Mouse (Mus musculus) left cerebral cortex, postnatal 25 days (tissue): ENCODE results near the gene Dagla. TPM values are rescaled to one million over a fixed set of nuclear protein-coding genes. Genes with fewer than 3 reads are reported as not detected.

Source experiments
- DNase-seq, 2 experiments: peaks; one replicate each; pipeline ENCODE4 v3.0.0; 2022; ENCODE audit warnings: low spot score in 2 of 2, mixed read lengths in 1 of 2
- intact Hi-C: fragments of 180-260 bp; cut with DNase I; formaldehyde crosslinking; loops from one replicate; pipeline ENCODE4 v1.15.1; 2025
- total RNA-seq, 2 experiments: library from RNA; stranded (reverse); gene quantifications; 2 replicates each; pipeline ENCODE4 v1.2.3; 2021

The Dagla gene
- total RNA-seq, 2 experiments from 2014 or later = 90.4 to 91.2 TPM

DNA sequence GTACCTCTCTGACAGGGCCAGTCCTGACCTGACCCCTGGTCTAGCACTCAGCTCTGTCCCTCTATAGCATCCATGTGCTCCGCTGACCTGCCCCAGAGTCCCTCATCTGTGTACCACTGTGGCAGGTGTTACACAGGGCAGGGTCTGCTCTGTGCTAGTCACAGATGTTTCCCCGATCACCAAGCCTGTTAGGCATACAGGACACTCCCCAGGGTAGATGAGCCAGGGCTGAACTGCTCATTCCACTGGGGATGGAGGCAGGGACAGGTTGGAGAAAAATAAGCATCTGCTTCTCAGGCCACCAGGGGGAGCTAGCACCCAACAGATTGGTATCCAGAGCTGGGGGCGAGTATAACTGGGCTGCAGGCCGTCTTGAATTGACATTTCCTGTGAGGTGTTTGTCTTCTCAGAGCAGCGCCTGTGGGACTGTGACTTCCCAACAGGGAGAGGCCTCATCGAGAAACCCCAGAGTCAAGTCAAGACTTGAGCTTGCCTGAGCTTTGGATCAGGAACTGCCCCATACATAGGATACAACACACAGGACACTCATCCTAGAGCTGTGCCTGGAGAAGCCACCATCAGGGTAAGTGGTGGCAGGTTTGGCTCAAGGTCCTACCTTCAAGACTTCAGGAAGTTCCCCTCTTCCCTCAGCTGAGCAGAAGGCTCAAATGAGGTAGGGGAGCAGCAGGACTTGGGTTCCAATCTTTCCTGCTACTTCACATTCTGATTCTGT, 46.2 kb downstream of the Dagla start:
- intact Hi-C loops = loop anchor here (2.0 to 10.0 kb wide), 3 partner anchors 46 to 226 kb away; partner anchors contain the start of genes Dagla and Ppp1r32
- peak; percentile 83 to 87 for DNase-seq

GRCm38 (mm10) chr19:10248128-10248527, 56.5 kb downstream of the Dagla start:
- no peak for DNase-seq
- intact Hi-C loops = no loop called here

- DNase-seq = no peak
- intact Hi-C loops = no loop called here
These were observed 57.5 kb downstream of the Dagla start for GRCm38 (mm10) chr19:10247165-10247564.

DNA sequence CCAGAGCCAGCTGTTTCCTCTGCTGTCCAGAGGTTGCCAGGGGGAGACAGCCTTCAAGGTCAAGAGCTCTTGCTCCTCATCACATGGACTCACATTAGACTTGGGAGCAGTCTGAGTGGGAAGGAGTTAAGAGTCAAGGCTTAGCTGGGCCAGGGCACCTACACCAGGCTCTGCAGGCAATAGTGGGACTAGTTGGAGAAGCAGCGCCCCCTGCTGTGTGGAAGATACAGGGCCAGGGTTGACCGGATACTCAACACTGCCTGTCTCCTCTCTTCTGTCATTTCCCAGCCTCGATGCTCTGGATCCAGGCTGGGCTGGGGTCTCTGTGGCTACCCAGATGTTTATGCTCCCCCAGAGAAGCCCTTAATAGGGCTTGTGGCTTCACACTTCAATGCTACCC, 60.5 kb downstream of the Dagla start:
- intact Hi-C loops = no loop called here
- peak; percentile 41 to 58 for DNase-seq

DNA sequence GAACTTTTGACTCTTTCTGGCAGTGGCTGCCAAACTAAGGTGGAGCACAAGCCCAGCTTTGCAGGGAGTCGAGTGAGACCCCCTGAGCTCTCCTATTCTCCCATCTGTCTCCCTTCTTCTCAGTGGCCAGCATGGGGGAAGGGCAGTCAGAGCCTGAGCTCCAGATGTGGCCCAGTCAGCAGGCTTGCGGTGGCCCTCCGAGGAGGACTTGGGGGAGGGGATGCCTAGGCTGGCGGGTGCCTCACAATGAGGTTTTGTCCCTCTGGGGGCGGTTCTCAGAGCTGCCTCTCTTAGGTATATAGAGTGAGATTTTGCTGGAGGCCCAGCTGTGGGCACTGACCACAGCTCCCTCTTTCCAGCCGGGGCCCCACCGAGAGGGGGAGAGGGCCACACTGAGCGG, 61.8 kb downstream of the Dagla start:
- DNase-seq = peak in 1 of 2 experiments; percentile 31
- intact Hi-C loops = no loop called here

- DNase-seq = peak; percentile 38 to 61
- intact Hi-C loops = no loop called here
These were observed 63.9 kb downstream of the Dagla start, which contains the start of gene Myrf for GRCm38 (mm10) chr19:10240654-10241305. TSS of gene Myrf (minus strand) at chr19:10240748.

GRCm38 (mm10) chr19:10239975-10240653, 64.6 kb downstream of the Dagla start:
- intact Hi-C loops = no loop called here
- no peak for DNase-seq

DNA sequence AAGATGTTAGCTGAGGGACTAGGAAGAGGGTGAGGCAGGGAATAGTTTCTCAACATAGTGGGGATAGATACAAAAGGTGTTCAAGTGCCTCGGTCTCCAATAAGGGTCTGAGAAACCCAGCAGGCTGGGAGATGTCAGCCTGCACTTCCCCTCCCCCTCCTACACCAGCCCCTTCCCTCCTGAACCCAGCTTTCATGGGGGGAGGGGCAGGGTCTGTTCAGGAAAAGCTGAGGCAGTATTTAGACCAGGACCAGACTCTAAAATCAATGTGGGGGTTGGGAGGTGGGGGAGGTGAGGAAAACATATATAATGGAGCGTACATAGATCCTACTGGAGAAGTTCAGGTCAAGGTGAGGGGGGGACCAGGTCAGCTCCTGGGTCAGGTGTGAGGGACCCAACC, 65.3 kb downstream of the Dagla start:
- intact Hi-C loops = no loop called here
- no peak for DNase-seq

DNA sequence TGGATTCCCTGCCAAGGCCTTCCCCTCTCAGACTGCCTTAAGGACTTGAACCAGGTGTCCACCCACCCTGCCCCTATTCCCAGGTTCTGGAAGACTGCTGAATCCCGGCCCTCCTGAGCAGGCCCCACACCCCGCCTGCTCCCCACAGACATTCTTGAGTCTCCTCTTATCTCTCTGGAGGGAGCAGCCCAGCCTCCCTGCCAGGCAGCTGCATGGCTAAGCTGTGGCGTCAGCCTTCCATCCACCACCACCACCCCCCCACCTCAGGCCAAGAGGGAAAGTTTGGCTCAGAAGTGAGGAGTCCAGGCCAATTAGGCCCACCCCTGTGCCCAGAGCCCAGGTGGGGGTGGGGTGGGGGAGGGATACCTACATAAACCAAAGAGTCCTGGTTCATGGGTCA, 66.2 kb downstream of the Dagla start:
- intact Hi-C loops = no loop called here
- no peak for DNase-seq

- no peak for DNase-seq
- intact Hi-C loops = no loop called here
These were observed 68.7 kb downstream of the Dagla start for GRCm38 (mm10) chr19:10235784-10236565.

DNA sequence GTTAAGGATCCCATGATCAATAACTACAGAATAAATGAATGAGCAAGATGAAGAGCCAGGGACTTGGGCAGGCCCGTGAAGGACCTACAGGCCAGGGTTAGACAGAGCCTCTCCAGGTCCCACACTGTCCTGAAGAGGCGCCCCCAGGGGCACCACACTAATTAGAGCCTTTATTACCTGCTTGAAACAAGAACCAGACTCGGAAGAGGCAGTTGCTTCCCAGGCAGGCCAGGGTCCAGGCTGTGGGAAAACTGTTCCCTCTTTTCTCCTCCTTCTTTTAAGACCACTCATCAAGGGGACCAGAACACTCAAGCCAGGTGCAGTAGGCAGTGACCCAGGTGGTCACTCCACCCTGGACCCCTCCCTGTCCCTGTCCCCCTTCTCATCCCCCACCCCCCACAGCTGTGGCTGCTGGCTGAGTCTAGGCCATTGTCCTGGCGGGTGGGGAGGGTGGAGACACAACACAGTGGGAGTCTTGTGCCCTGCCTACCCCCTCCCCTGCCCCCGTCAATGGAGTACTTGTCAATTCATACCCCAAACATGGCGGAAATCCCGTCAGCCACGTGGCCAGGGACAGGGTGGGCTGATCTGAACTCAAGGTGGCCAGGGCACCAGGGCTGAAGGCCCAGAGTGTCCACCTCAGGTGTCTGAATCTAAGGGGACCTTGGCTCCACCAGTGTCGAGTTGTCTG, 72.2 kb downstream of the Dagla start:
- DNase-seq = peak in 1 of 2 experiments; percentile 25

DNA sequence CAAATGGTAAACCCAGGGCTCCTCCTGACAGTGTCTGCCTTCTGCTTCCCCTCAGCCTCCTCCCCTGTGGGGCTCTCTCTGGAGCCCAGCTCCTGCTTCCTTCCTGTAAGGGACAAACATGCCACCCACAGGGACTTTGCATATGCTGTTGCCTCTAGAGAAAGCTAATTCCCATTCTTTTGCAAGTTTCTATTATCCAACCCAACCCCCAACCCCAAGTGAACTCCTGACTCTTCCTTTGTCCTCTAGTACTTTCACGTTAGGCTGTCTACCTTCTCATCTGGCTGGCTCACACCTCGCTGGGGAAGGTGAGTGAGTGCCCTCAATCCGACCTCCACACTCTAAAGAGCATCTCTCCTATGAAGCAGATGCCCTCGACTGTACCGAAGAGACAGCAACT, 72.8 kb downstream of the Dagla start:
- intact Hi-C loops = no loop called here
- DNase-seq = no peak

More for the DNA sequence above, 72.2 kb downstream of the Dagla start:
- intact Hi-C loops = no loop called here

GRCm38 (mm10) chr19:10231016-10231415, 73.7 kb downstream of the Dagla start:
- no peak for DNase-seq
- intact Hi-C loops = no loop called here

GRCm38 (mm10) chr19:10225767-10226166, 78.9 kb downstream of the Dagla start:
- intact Hi-C loops = no loop called here
- no peak for DNase-seq

- no peak for DNase-seq
- intact Hi-C loops = no loop called here
These were observed 79.8 kb downstream of the Dagla start for GRCm38 (mm10) chr19:10224637-10225453.

DNA sequence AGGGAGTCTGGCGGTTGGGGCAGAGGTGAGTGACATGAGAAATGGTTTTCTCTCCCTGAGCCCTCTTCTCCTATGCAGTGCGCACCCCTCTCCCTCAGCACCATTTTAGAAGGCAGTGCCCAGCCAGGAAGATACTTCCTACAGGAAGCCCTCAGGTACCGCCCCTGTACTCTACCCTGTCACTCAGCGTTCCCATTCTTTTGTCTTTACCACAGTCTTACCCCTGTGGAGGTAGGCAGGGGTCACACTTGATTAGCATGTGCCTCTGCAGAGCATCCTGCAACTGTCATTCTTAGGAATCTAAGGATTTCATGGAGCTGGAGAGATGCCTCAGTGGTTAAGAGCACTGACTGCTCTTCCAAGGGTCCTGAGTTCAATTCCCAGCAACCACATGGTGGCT, 81.1 kb downstream of the Dagla start:
- intact Hi-C loops = no loop called here

DNA sequence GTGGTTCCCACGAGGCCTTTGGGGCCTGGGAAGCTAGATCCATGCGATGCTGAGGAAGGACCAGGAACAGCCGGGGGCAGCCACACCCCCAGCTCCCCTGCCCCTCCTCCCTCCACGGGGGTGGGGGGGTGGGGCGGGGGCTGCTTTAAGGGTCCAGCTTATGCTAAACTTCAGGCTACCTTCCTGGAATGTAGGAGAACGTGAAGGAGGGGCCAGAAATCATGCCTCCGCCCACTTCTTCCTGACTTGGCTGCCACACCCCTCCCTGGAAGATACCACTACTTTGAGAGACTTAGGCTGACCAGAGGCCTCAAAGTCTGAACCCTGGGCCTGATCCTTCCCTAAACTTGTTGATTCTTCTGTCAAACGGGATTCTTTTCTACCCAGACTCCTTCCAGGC, 82.0 kb downstream of the Dagla start:
- intact Hi-C loops = no loop called here
- DNase-seq = no peak

More for the DNA sequence above, 81.1 kb downstream of the Dagla start:
- DNase-seq = no peak

DNA sequence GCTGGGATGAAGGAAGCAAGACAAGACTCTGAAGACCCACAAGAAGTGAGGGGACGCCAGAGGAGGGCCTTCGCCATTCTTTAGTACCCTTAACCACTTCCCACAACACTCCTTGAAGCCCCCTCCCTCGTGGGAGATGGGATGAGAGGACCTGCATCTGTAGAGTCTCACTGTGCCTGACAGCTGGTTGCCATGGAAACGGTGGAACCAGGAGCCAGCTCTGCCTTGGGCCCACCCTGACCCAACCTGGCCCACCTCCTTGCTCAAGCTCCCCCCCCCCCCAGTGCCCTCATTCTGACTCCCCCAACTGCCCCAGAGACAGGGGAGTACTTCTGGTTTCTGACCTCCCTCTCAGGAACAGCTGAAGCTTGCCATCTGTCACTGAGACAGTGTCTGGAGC, 83.1 kb downstream of the Dagla start:
- intact Hi-C loops = no loop called here
- no peak for DNase-seq
